Mouse (Mus musculus) heart, postnatal 0 days (tissue): Measurements from ENCODE around the gene Gpr65. TPM values are rescaled to one million over a fixed set of nuclear protein-coding genes. Genes with fewer than 3 reads are reported as not detected.

Source experiments
- ATAC-seq: fragments of 200-750 bp; cut with Nextera tagmentation; 2 replicates; pipeline ENCODE4 v1.8.0; 2017; ENCODE audit warnings: low read depth, moderate number of reproducible peaks, moderate library complexity; ENCODE audit not compliant: insufficient read depth
- DNase-seq: peaks from one replicate; pipeline ENCODE4 v3.0.0-alpha.2; 2016; ENCODE audit warnings: low spot score
- H3K27ac ChIP-seq: fragments of 300-500 bp; sonication (generic); 2 replicates; pipeline ENCODE4 v1.5.1; 2014; ENCODE audit warnings: low read depth, mild to moderate bottlenecking
- H3K27me3 ChIP-seq: fragments of 300-500 bp; sonication (generic); 2 replicates; pipeline ENCODE4 v1.6.1; 2014; ENCODE audit warnings: low read length, mixed read lengths; ENCODE audit not compliant: control insufficient read depth, insufficient read depth
- H3K36me3 ChIP-seq: fragments of 300-500 bp; sonication (generic); replicated peaks from 2 replicates; pipeline ENCODE4 v1.6.1; 2014; ENCODE audit warnings: low read length, mixed read lengths; ENCODE audit not compliant: control insufficient read depth, insufficient read depth
- H3K4me1 ChIP-seq: fragments of 300-500 bp; sonication (generic); 2 replicates; pipeline ENCODE4 v1.6.1; 2014; ENCODE audit warnings: antibody characterized with exemption; ENCODE audit not compliant: control insufficient read depth, insufficient read depth
- H3K4me2 ChIP-seq: fragments of 300-500 bp; sonication (generic); 2 replicates; pipeline ENCODE4 v1.6.1; 2014; ENCODE audit warnings: low read depth, mild to moderate bottlenecking, low read length, moderate library complexity
- H3K4me3 ChIP-seq: fragments of 300-500 bp; sonication (generic); 2 replicates; pipeline ENCODE4 v1.5.1; 2014; ENCODE audit warnings: low read depth, low read length
- H3K9ac ChIP-seq: fragments of 300-500 bp; sonication (generic); replicated peaks from 2 replicates; pipeline ENCODE4 v1.6.1; 2014; ENCODE audit warnings: low read depth, low read length, mixed read lengths
- H3K9me3 ChIP-seq: fragments of 300-500 bp; sonication (generic); replicated peaks from 2 replicates; pipeline ENCODE4 v1.6.1; 2016; ENCODE audit warnings: low read length; ENCODE audit not compliant: control insufficient read depth
- CTCF ChIP-seq: IDR thresholded peaks from 2 replicates; pipeline ENCODE4 v1.5.1; 2016; ENCODE audit warnings: antibody characterized with exemption, control low read depth, low read depth
- EP300 ChIP-seq: IDR thresholded peaks from 2 replicates; pipeline ENCODE4 v1.6.1; 2016; ENCODE audit warnings: antibody characterized with exemption, low read depth
- WGBS: fragments of 180-500 bp; shearing (Covaris S2); extraction: QIAGEN DNeasy Blood & Tissue Kit; methylation state at CpG from one replicate; pipeline ENCODE4 v1.1.7; 2014; 5-methylcytosine and 5-hydroxymethylcytosine counted together
- polyA plus RNA-seq: library from polyadenylated mRNA; unstranded; fragments of >200 nt; fragmentation: Nextera tagmentation; extraction: Ambion mirVana; gene quantifications from 2 replicates; pipeline ENCODE4 v1.2.1, GENCODE M21; 2015
- total RNA-seq: library from RNA; depleted of rRNA; stranded (reverse); fragments of >200 nt; gene quantifications from 2 replicates; pipeline ENCODE4 v1.2.3, GENCODE M21; 2014; ENCODE audit warnings: low replicate concordance

Gpr65 gene
- total and polyA plus RNA-seq, 2 experiments from 2014 or later = 0.92 to 1.1 TPM

DNA sequence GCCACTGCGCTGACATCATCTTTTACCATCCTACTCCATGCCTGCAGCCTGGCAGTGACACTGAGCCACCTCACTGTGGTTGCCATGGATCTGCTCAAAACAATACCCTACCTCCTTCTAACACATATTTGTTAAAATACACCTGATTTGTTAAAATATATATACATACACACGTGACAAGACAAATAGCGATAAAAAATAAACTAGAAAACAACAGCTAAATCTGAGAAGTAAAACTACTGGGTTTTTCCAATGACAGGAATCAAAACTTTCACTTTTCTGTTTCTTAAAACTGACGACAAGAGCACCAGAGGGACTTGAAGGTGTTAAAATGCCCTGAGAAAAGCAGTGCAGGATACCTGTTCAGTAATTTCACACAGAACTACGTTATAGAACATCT lies 23.6 kb upstream of the Gpr65 start:
- DNase-seq (no peak), ATAC-seq (no peak)
- no peaks in the 10 kb centered on the region for H3K27me3 ChIP-seq
- no peak overlapping the region for H3K9ac ChIP-seq
- H3K4me3 ChIP-seq = no peak overlapping the region
- H3K4me1 ChIP-seq = no peaks in the 10 kb centered on the region
- 87% methylated on average over 5 of the region's 5 CpGs for WGBS
- H3K36me3 ChIP-seq = peaks cover 4% of the 10 kb centered on the region
- no peak overlapping the region for H3K4me2 ChIP-seq
- H3K27ac ChIP-seq = no peak overlapping the region
- TF ChIP-seq EP300 (no peak), CTCF (no peak)
- H3K9me3 ChIP-seq = no peaks in the 10 kb centered on the region

DNA sequence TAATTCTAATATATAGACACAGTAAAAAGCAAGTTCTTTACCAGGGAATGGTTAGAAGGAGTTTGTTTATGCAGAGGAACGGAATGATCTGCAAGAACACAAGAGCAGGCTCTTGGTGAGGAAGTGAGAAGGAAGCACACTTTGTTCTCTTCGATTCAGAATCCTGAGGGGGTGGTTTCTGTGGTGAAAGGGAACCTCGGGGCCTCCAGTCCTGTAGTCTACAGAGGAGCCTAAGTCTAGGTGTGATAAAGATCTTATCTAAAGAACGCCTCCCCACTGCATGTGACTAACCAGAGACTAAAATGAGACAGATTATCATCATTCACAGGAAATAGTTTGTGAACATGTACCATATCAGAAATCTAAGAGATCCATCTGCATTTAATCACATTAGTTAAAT lies 21.6 kb upstream of the Gpr65 start:
- ATAC-seq (no peak), DNase-seq (no peak)
- Histone ChIP-seq H3K36me3 (peaks cover 13% of the 10 kb centered on the region), H3K4me1 (no peaks in the 10 kb centered on the region), H3K4me2 (no peak overlapping the region), H3K9ac (no peak overlapping the region), H3K9me3 (no peaks in the 10 kb centered on the region), H3K27ac (no peak overlapping the region), H3K27me3 (no peaks in the 10 kb centered on the region), H3K4me3 (no peak overlapping the region)
- WGBS = 44% methylated on average over 4 of the region's 4 CpGs
- TF ChIP-seq CTCF = no peak
- TF ChIP-seq EP300 = no peak

DNA sequence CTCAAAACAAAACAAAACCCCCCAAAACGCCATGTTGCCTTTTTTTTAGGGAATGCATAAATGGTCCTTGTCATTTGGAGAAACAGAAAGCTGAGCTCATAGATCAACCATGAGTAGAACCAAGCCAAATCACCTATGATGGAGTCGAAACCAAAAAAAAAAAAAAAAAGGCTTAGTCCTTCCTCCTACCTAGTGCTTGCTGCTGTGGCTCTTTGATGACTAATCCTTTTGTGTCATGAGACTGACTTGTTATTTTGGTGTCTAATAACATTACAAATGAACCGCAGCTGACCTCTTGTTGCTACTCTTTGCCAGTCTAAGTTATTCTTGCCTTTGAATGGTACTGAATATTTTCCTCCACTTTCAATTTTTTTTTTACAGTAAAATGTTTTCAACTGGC lies 18.8 kb upstream of the Gpr65 start:
- Histone ChIP-seq H3K9me3 (no peaks in the 10 kb centered on the region), H3K27ac (no peak overlapping the region), H3K4me3 (no peak overlapping the region), H3K9ac (no peak overlapping the region), H3K4me1 (no peaks in the 10 kb centered on the region), H3K4me2 (no peak overlapping the region), H3K27me3 (no peaks in the 10 kb centered on the region), H3K36me3 (peaks cover 9% of the 10 kb centered on the region)
- WGBS = 63% methylated on average over 3 of the region's 3 CpGs
- DNase-seq (no peak), ATAC-seq (no peak)
- TF ChIP-seq CTCF (no peak), EP300 (no peak)

DNA sequence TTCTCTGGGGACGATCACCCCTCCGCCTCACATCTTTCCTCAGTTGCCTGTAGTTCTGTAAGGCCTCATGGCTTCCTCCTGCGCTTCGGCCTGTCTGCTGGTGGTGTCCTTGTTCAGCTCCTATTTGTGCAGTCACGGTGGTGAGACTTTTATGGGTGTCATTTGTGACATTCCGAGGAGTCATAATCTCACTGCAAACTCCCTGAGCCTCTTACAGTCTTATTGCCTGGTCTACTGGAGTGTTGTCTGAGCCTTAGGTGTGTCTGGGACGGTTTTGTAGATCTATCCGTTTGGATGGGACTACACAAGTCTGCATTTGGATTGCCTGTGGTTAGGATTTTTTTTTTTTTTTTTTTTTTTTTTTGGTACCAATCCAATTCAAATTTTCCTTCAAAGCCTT lies 18.1 kb upstream of the Gpr65 start:
- Histone ChIP-seq H3K4me2 (no peak overlapping the region), H3K4me3 (no peak overlapping the region), H3K36me3 (peaks cover 9% of the 10 kb centered on the region), H3K27ac (no peak overlapping the region), H3K27me3 (no peaks in the 10 kb centered on the region), H3K9ac (no peak overlapping the region), H3K4me1 (no peaks in the 10 kb centered on the region), H3K9me3 (no peaks in the 10 kb centered on the region)
- ATAC-seq (no peak), DNase-seq (no peak)
- TF ChIP-seq CTCF = no peak
- no peak for TF ChIP-seq EP300
- 91% methylated on average over 8 of the region's 8 CpGs for WGBS

DNA sequence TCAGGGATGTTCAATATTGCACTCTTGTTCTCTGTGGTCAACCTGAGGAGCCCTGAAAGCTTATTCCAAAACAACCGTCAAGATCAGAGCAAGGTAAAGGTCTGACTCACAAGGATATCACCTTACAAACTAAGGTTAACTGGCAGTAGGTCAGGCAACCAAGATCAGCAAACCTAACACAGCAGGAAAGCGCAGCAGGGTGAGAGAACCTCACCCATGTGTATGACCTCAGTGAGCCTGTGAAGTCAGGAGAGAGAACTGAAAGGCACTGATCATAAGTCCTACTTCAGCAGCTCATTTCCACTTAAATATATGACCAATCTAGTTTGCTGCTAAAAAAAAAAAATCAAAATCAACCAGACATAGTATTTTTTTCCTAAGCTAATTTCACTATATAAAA lies 16.0 kb upstream of the Gpr65 start:
- no peak overlapping the region for H3K4me2 ChIP-seq
- TF ChIP-seq CTCF (no peak), EP300 (no peak)
- peaks cover 9% of the 10 kb centered on the region for H3K36me3 ChIP-seq
- no peak for ATAC-seq
- no peak overlapping the region for H3K27ac ChIP-seq
- no peaks in the 10 kb centered on the region for H3K4me1 ChIP-seq
- H3K9me3 ChIP-seq = no peaks in the 10 kb centered on the region
- H3K4me3 ChIP-seq = no peak overlapping the region
- no peak overlapping the region for H3K9ac ChIP-seq
- DNase-seq = no peak
- WGBS = 77% methylated on average over 2 of the region's 2 CpGs
- H3K27me3 ChIP-seq = no peaks in the 10 kb centered on the region

DNA sequence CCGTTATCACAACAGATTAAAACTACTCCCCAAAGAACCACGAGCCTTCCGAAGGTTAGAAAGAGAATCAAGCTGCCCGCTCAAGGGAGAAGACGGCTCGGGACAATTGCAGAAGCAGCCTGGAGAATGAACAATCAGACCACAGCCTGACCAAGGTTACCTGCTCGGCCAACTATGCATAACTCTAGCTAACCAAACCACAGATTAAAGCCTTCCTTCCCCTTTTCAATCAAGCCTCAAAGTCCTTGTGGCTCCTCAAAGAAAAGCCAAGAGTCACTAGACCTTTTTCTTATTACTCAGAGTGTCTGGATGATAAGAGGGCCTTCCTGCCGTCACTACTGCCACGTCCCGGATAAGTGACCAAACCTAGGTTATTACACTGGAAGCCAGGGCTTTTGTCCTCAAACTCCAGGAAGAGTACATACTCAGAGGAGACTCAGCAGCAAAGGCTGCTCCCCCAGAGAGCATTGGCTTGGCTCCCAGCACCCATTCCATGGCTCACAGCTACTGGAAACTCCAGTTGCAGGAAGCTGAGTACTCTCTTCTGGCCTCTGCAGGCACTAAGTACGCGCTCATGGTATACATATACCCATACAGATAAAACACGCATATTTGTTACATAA lies 13.0 kb upstream of the Gpr65 start:
- 76% methylated on average over 13 of the region's 13 CpGs for WGBS
- no peak for TF ChIP-seq CTCF
- TF ChIP-seq EP300 = no peak
- DNase-seq = no peak
- Histone ChIP-seq H3K4me2 (no peak overlapping the region), H3K36me3 (peaks cover 3% of the 10 kb centered on the region; the same call in 1 of the 2 replicates), H3K9me3 (no peaks in the 10 kb centered on the region), H3K27me3 (no peaks in the 10 kb centered on the region), H3K27ac (no peak overlapping the region), H3K4me3 (no peak overlapping the region), H3K4me1 (no peaks in the 10 kb centered on the region), H3K9ac (no peak overlapping the region)
- ATAC-seq = no peak
